Mouse (Mus musculus) colon, adult 2 months (tissue): Measurements from ENCODE around the gene Xpc. TPM values are rescaled to one million over a fixed set of nuclear protein-coding genes. Genes with fewer than 3 reads are reported as not detected.

Experiments used
- polyA plus RNA-seq: library from polyadenylated mRNA; depleted of rRNA; stranded (reverse); fragments of >200 nt; gene quantifications from 2 replicates; pipeline ENCODE4 v1.2.3, GENCODE M21; 2012; rRNA removed

The Xpc gene
- polyA plus RNA-seq = 6.0 and 6.2 TPM in 2 replicates

GRCm38 (mm10) chr6:91515545-91516449 lies at the start of gene Xpc, which contains the start of gene Lsm3:
Gene Xpc (minus strand): TSS chr6:91515888.
Gene Lsm3 (plus strand): TSS chr6:91515928.

GRCm38 (mm10) chr6:91472868-91473804 lies 42.6 kb downstream of the Xpc start, which contains the start of the genes Chchd4 and Tmem43:
Gene Chchd4 (minus strand): TSS chr6:91473546.
Gene Tmem43 (plus strand): TSS chr6:91473703.

Other genes starting within 250 kb of the Xpc start
- gene Wnt7a, start 104.5 kb downstream of the Xpc start, polyA plus RNA-seq = not detected in 2 replicates
- gene Chchd4, start 42.3 kb downstream of the Xpc start, polyA plus RNA-seq = 4.5 and 4.9 TPM in 2 replicates
- gene Tmem43, start 42.2 kb downstream of the Xpc start, polyA plus RNA-seq = 49.1 and 55.7 TPM in 2 replicates
- 6.8 and 9.5 TPM in 2 replicates for gene Lsm3, start within 50 bp of the Xpc start, polyA plus RNA-seq
- 88.3 and 105 TPM in 2 replicates for gene Slc6a6, start 168.2 kb upstream of the Xpc start, polyA plus RNA-seq